Mouse (Mus musculus): ENCODE data around the gene Abhd12.
"Not testable (repeated sequence)": the region's sequence is repeated elsewhere in the genome, so short reads cannot be mapped to it uniquely, and the experiment has no call there.

The Abhd12 gene

GRCm38 (mm10) chr2:150909429-150910039 is 5.0 kb upstream of the Abhd12 start:
- DNase-seq (ENCODE audit: low spot score in 2 of 2), result peak; percentile 70 to 84

GRCm38 (mm10) chr2:150908881-150909280 is 4.3 kb upstream of the Abhd12 start:
- not testable (repeated sequence) for DNase-seq (ENCODE audit: low spot score in 2 of 2)

GRCm38 (mm10) chr2:150904936-150905450 is 452 bp upstream of the Abhd12 start, which contains the start of gene Gins1:
Gins1 (plus strand) TSS chr2:150905400.
- no peak for DNase-seq (ENCODE audit: low spot score in 2 of 2)

GRCm38 (mm10) chr2:150902347-150902746 is 2.2 kb downstream of the Abhd12 start:
- no peak for DNase-seq (ENCODE audit: low spot score in 2 of 2)

GRCm38 (mm10) chr2:150900341-150900740 is 4.2 kb downstream of the Abhd12 start:
- no peak for DNase-seq (ENCODE audit: low spot score in 2 of 2)

GRCm38 (mm10) chr2:150895691-150896252 is 8.8 kb downstream of the Abhd12 start:
- DNase-seq (ENCODE audit: low spot score in 2 of 2), result no peak

- no peak for DNase-seq (ENCODE audit: low spot score in 2 of 2)
Observed at GRCm38 (mm10) chr2:150894617-150895267, 9.8 kb downstream of the Abhd12 start.

GRCm38 (mm10) chr2:150887370-150887769 is 17.2 kb downstream of the Abhd12 start:
- no peak for DNase-seq (ENCODE audit: low spot score in 2 of 2)

- no peak for DNase-seq (ENCODE audit: low spot score in 2 of 2)
Observed at GRCm38 (mm10) chr2:150886315-150886714, 18.2 kb downstream of the Abhd12 start.

GRCm38 (mm10) chr2:150885814-150886213 is 18.7 kb downstream of the Abhd12 start:
- no peak for DNase-seq (ENCODE audit: low spot score in 2 of 2)

GRCm38 (mm10) chr2:150884779-150885110 is 19.8 kb downstream of the Abhd12 start:
- DNase-seq (ENCODE audit: low spot score in 2 of 2), result no peak

GRCm38 (mm10) chr2:150884075-150884778 is 20.3 kb downstream of the Abhd12 start:
- DNase-seq (ENCODE audit: low spot score in 2 of 2), result no peak

GRCm38 (mm10) chr2:150877561-150877960 is 27.0 kb downstream of the Abhd12 start:
- DNase-seq (ENCODE audit: low spot score in 2 of 2), result no peak

GRCm38 (mm10) chr2:150875226-150875625 is 29.3 kb downstream of the Abhd12 start:
- no peak for DNase-seq (ENCODE audit: low spot score in 2 of 2)

- DNase-seq (ENCODE audit: low spot score in 2 of 2), result no peak
Observed at GRCm38 (mm10) chr2:150874508-150874907, 30.0 kb downstream of the Abhd12 start.

- DNase-seq (ENCODE audit: low spot score in 2 of 2), result no peak
Observed at GRCm38 (mm10) chr2:150869446-150869845, 35.1 kb downstream of the Abhd12 start.

GRCm38 (mm10) chr2:150867021-150867420 is 37.5 kb downstream of the Abhd12 start:
- no peak for DNase-seq (ENCODE audit: low spot score in 2 of 2)

GRCm38 (mm10) chr2:150861128-150861527 is 43.4 kb downstream of the Abhd12 start:
- DNase-seq (ENCODE audit: low spot score in 2 of 2), result no peak

- no peak for DNase-seq (ENCODE audit: low spot score in 2 of 2)
Observed at GRCm38 (mm10) chr2:150859709-150860470, 44.7 kb downstream of the Abhd12 start.

- DNase-seq (ENCODE audit: low spot score in 2 of 2), result no peak
Observed at GRCm38 (mm10) chr2:150858724-150859487, 45.6 kb downstream of the Abhd12 start.

GRCm38 (mm10) chr2:150855186-150855585 is 49.4 kb downstream of the Abhd12 start:
- no peak for DNase-seq (ENCODE audit: low spot score in 2 of 2)

Data from left cerebral cortex, adult 9 months (tissue).